Mouse (Mus musculus) cerebellum, adult 11 months (tissue): Measurements from ENCODE around the gene Naa11.

Source experiments
- DNase-seq: peaks from one replicate; pipeline ENCODE4 v3.0.0; 2022

Naa11 gene

DNA sequence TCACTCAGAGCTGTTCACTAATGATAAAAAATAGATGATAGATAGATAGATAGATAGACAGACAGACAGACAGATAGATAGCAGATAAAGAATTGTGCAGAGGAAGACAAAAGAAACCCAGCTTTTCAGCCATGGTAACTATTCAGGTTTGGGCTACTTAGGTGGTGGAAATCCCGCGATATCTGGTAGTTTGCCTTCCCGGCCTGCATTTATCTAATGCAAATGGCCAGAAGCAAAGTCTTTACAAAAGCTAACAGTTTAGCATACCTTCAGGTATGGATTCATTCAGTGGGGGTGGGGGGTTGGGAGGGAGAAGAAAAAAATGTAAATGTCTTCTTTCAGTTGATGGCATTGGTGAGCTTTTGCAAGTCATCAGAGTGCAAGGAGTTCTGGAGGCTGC is 48.0 kb downstream of the Naa11 start:
- DNase-seq: no peak

DNA sequence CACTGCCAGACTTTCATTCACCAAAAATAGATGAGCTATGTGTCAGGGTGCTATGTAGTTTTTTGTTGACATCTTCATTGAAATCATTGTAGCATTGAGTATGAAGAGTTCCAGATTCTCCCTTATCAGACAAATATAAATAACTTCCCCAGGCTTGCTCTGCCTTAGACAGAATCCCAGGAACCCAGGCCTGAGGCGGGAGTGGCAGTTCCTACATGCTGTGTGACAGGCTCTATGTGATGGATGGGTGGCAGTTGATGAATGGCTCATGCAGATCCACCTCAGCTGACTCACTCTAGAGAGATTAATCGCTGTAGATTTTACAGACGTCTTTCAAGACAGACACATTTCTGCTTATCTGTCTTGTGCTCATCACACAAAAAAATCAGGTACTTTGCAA is 57.4 kb downstream of the Naa11 start:
- DNase-seq: no peak
